Mouse (Mus musculus): ENCODE measurements around the gene Ifitm3.
A peak's percentile ranks its signal among the peaks of the same experiment; 100 is the strongest.
"Not testable (repeated sequence)": the region's sequence is repeated elsewhere in the genome, so short reads cannot be mapped to it uniquely, and the experiment has no call there.

Gene Ifitm3

DNA sequence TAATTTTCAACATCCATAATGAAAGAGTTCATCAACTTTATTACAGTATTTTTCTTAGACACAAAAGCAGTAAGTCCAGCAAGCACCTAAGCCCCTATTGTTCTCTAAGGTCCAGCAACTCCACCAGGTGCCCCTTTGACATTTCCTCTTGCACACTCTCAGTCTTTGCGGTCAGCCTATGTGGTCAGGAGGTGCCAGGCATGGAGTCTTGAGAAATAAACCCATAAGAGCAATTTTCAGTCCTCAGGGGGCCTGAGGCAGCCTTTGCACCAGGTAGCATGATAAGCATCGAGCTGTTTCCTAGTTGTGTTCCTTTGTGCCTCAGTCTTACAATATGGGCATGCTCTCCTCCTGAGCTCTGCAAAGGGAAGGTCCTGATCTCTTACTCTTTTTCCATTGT lies 26.1 kb upstream of the Ifitm3 start:
- DNase-seq (ENCODE audit: low read depth, low spot score), result not testable (repeated sequence)

DNA sequence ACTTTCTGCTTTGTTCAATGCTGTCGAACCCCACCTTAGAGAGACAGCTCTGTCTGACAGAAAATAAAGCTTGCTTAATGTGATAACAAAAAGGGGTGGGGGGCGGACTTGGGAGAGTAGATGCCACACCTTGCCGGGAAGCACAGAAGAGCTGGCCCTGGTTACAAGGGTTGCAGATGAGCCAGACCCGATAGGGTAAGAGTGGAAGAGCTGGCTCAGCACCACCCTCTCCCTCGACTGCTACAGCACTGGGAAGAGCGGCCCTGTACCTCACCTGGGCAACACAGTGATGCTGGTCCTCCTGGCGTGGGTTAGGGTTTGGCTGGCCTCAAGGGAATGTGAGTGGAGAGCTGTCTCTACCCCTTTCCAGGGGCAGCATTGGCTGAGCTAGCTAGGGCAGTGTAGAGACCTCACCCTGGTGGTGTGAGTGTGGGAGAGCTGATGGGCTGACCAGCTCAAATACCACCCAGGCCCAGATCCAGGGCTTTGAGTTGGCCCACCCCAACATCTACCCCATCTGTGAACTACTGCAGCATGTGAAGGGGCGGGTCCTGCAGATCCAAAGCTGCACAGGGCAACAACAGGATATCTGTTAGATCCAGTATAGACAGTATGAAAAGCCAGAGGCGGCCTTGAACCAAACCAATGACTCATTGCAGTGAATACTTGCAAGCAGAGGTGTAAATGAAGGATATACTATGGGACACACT lies 22.0 kb upstream of the Ifitm3 start:
- DNase-seq (ENCODE audit: low read depth, low spot score), result no peak

DNA sequence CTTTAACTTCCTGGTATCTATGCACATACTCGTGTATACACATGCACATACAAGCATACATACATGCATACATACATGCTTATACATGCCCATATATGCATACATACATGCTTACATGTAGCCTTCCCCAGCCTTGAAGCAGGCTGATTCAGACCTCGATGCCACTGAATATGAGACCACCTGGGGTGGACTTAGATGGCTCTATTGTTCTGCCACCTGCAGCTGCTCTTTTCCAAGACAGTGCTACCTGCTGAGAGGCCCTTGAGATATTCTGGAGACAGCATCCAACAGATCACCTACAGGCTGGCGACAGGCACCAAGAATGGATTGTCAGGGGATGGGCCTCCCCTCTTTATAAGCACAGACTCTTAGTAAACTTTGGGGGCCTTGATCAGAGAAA lies 19.8 kb upstream of the Ifitm3 start:
- no peak for DNase-seq (ENCODE audit: low read depth, low spot score)

DNA sequence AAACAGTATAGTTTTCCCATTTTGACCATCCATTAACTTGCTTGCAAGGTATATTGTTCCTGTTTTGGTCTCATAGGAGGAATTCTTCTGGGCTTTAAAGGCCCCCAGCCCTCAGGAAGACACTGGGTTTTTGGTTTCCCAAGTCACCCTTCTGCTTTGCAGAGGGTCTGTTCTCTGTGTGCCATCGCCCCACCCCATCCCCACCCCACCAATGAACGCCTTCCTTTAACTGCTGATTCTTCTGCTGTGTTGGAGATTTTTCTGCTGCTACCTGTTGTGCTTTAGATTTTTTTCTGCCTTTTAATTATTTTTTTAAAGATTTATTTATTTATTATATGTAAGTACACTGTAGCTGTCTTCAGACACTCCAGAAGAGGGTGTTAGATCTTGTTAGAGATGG lies 18.3 kb upstream of the Ifitm3 start, which contains the start of gene Gm17387:
TSS of gene Gm17387 (plus strand) at position 301 of the 400 bp plus-strand sequence.
- DNase-seq (ENCODE audit: low read depth, low spot score), result no peak

DNA sequence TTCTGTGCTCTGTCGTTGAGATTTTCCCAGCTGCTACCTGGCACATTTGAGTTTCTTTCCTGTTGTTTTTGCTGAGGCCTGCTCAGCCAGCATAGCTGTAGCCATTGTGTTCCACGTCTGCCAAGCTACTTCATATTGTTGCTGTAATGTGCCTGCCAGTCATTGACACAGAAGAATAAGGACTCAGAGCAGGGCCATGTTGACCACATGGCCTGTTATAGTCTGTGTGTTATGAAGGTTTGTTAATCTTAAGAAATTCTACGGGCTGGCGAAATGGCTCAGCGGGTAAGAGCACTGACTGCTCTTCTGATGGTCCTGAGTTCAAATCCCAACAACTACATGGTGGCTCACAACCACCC lies 16.1 kb upstream of the Ifitm3 start:
- no peak for DNase-seq (ENCODE audit: low read depth, low spot score)

DNA sequence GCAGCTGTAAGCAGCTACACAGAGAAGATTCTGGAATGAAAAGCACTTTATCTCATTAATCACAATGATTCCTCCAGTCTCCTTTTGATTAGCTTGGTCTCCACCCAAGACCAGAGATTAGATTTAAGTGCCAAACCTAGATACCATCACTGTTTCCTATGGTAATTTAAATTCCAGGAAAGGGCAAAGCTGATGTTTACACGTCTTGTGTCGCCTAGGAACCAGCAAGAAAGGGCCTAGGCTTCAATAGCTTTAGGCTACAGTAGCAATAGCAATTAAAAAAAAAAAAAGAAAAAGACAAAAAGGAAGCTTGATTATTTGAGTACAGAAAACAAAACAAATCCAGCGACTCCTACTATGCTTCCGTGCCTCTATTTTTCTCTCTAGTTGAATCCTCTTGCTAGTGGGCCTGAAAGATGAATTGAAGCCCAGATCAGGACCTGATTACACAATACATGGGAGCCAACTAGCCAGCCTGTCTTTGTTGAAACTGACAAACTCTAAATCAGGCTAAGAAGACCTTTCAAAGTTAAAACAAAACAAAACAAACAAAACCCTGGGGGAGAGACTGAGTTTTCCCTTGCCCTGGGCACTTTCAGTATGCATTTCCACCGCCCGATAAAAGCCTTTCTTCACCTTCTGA lies 15.6 kb upstream of the Ifitm3 start:
- DNase-seq (ENCODE audit: low read depth, low spot score), result no peak

DNA sequence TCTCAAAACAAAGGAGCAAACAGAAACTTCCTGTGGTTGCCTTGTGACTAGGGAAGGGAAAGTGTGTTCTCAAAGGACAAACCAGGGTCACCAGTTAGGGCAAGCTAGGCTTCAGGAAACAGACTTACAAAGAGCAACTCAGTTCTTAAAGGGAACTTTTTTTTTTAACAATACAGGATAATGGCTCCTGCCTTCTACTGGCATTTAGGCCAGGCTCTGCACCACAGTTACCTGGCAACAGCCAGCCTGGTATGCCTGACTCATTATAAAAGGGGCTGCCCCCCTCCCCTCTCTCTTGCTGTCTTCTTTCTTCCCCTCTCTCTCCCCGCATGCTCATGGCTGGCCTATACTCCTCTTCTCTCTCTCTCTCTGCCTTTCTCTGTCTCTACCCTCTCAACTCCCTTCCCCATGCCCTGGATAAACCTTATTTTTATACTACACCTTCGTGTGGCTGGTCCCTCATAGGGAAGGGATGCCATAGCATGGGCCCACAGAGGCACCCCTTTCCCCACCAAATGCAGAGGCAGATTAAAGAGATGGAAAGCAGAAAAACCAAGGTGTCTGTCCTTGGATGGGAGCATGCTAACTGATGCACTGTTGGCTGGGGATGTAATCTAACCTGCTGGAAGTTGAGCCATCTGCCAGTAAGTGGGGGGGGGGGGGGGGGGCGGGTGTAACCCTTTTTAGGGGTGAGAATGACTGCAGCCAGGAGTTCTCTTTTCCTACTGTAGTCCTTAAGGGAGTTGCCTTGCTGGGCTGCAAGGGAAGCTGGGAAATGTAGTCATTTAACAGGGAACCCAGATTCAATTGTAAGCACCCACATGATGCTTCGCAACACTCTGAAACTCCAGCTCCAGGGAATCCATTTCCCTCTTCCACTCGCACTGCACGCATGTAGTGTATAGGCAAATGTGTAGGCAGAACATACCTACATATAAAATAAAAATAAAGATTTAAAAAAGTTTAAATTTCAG lies 14.6 kb upstream of the Ifitm3 start:
- peak; percentile 48 for DNase-seq (ENCODE audit: low read depth, low spot score)

DNA sequence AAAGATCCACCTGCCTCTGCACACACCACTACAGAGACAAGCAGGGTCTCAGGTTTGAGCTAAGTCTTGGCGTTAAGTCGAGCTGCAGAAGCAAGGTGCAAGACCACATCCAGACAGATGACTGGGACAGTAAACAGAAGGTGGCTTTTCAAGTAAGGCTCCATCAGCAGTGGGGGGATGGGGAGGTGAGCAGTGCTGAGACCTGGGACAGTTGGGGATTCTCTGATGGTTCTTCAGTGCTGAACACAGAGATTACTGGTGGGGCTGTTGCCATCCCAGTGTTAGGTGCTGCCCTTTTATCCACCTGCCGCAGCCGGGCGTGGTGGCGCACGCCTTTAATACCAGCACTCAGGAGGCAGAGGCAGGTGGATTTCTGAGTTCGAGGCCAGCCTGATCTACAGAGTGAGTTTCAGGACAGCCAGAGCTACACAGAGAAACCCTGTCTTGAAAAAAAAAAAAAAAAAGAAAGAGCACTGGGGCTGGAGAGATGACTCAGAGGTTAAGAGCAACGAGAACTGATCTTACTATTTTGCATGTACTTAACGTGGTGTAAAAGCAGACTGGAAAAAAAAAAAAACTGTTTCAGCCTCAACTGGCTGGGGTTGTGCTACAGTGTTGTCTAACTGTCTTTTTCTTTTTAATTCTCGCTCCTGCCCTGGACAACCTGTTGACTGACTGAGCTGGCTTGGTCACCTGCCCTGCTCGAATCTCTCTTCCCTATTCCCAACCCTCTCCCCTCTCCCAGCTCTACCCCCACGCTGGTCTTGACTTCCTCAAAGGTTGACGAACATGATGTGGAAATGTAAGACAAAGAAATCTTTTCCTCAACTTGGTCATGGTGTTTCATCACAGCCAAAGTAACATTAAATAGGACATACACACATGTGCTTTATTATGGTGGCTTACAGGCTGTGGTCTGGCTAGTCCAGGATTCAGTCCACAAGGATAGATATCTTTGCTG lies 11.2 kb upstream of the Ifitm3 start:
- DNase-seq (ENCODE audit: low read depth, low spot score), result no peak

DNA sequence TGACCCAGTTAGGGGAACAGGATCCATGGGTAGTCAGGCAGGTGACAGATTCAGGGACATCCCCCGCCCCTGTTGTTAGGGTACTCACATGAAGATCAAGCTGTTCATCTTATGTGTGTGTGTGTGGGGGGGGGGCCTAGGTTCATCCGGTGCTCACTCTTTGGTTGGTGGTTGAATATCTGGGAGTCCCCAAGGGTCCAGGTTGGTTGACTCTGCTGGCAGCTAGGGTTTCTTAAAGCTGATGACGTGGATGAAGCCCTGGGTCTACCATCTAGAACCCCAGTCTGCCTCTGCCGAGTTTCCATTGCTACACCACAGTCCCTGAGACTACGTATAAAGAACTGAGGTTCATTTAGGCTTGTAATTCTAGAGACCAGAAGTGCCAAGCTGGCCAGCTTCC lies 8.5 kb upstream of the Ifitm3 start:
- DNase-seq (ENCODE audit: low read depth, low spot score), result no peak

DNA sequence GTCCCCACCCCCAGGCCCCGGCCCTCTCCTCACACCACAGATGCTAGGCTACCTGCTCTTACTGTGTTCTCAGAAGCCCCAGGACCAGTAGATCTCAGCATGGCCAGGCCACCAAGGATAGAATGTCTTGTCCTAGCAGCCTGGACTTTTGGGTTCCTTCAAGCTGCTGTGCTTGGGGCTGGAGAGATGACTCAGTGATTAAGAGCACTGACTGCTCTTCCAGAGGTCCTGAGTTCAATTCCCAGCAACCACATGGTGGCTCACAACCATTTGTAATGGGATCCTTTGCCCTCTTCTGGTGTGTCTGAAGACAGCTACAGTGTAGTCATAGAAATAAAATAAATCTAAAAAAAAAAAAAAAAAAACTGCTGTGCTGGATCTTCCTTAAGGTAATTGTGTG lies 7.3 kb upstream of the Ifitm3 start, which contains the start of gene Ifitm6:
TSS of gene Ifitm6 (minus strand) at position 101 of the 400 bp plus-strand sequence.
- not testable (repeated sequence) for DNase-seq (ENCODE audit: low read depth, low spot score)

DNA sequence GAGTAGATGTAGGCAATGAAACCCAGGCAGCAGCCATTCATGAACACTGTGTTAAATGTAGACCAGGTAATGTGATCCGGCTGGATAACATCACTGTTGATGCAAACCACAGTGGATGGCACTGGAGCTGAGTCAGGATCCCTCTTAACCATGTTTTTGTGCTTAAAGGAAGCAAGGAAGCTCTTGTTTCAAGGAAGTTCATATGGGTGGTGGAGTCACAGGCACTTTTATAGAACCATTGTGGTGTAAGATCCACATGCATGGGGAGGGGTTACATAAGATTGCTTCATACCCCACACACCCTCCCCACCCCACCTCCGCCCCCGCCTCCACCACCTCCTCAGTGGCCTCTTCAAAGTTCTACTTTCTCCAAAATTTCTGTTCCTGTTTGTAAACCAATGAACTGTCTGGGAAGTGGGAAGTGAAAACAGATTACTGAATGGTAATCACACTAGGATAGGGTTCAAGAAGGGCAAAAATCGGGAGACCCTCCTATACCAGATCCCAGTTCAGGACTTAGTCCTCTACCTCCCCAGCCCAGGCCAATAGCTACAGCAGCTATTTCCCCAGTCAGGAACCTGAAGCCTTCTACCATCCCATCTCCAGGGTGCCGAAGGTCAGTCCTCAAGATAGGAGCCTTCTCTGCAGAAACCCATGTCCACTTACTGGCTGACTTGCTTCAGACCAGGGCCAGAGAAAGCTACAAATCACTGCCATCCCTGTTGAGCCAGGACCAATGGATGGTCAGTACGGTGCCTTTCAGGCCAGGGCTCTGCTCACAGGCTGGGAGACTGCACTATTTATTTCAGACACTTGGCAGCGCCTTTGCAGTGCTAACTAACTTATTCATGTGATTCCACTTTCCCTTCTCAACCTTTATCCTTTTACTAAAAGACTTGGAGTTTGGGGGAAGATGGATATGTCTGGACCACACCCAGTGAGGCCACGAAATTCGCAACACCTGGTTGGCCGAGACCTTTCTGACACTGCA lies 6.4 kb upstream of the Ifitm3 start:
- DNase-seq (ENCODE audit: low read depth, low spot score), result peak; percentile 34

DNA sequence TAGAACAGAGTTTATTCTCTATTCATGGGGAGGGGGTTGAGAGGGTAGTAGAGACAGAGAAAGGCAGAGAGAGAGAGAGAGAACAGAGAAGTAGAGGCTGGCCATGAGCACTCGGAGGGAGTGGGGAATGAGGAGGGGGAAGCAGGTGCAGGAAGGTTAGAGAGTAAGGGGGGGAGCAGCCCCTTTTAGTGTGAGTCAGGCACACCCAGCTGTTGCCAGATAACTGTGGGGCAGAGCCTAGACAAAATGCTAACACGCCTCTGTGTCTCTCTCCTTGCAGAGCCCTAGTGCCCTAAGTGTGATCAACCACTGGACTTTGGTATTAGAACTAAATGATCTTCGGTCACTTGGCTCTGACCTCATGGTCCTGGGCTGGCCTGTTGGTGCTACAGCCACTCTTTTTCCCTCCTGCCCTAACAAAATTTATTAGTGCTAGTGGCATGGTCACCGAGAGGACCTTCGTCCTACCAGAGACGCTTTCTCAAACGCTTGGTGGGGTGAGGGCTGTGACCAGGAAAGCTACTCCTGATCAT lies 734 bp upstream of the Ifitm3 start:
- DNase-seq (ENCODE audit: low read depth, low spot score), result no peak

DNA sequence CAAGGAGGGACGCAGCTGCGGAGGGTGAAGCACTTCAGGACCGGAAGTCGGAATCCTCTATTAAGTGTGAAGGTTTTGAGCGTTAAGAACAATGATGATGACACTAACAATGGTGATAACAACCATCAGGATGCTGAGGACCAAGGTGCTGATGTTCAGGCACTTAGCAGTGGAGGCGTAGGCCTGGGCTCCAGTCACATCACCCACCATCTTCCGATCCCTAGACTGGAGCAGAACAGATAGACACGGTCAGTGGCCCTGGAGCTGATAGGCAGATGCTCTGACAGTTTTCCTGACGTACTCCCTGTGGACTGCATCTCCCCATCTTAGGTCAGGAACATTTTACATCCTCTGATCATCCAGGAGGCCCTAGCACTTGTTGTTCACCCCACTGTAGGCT lies 905 bp downstream of the Ifitm3 start:
- peak; percentile 29 for DNase-seq (ENCODE audit: low read depth, low spot score)

DNA sequence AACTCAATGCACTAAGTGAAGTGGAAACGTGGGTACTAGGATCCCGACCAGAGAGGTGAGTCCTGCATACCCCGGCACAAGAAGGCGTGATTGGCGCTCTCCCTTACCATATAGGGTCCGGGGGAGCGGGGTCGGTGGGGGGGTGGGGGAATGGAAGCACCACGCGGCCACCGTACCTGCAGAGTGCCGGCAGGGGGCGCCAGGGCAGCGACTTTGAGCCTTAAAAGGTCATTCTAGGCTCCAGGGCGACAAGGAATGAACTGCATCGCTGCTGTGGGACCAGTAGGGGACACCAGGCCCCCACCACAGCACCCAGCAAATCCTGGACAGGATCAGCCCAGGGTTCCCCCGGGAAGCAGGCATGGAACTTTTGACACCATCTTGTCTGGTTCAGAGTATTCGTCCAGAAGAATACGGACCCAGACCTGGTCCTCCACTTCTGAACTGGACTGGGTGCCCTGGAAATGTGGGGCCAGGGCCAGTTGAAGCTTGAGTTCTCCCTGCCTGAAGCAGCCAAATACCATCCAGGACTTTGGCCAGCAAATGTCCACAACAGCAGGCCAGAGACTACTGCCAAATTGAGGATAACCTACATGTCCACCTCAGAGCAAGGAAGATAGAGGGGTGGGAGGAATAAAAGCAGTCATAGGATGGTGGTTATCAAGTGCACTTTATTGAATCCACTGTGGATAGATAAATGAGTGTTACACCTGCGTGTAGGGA lies 1.5 kb downstream of the Ifitm3 start:
- peak; percentile 88 for DNase-seq (ENCODE audit: low read depth, low spot score)

DNA sequence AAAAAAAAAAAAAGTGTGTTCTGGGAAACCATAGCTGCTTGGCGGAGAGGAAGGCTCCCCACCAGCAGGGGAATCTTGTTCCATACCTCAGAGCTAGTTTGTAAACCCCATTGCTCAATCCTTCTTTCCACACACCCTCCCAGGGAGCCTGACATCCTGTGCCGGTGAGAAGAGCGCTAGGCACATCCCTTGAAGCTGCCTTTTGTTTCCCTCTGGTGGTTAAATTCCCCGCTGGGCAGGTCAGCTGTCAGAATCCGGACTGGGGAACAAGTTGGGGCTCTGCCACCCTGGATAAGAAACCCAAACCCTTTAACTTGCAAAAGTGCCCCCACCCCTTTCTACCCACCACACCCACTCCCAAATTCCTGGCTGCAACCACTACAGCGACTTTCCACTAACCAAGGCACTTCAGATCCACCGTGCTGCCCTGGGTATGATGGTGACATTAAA lies 2.2 kb downstream of the Ifitm3 start:
- DNase-seq (ENCODE audit: low read depth, low spot score), result peak; percentile 85

DNA sequence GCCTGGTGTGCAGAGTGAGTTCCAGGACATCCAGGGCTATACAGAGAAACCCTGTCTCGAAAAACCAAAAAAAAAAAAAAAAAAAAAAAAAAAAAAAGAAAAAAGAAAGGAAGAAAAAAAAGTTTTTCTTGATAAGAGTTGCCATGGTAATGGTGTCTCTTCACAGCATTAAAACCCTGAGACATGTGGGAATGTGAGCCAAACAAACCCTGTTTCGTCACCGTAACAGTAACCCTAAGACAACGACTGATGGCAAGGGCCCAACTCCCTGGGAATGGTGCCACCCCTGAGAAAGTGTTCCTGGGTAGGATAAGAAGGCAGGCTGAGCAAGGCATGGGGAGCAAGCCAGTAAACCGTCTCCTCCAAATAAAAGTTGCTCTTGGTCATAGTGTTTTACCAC lies 3.7 kb downstream of the Ifitm3 start:
- no peak for DNase-seq (ENCODE audit: low read depth, low spot score)

DNA sequence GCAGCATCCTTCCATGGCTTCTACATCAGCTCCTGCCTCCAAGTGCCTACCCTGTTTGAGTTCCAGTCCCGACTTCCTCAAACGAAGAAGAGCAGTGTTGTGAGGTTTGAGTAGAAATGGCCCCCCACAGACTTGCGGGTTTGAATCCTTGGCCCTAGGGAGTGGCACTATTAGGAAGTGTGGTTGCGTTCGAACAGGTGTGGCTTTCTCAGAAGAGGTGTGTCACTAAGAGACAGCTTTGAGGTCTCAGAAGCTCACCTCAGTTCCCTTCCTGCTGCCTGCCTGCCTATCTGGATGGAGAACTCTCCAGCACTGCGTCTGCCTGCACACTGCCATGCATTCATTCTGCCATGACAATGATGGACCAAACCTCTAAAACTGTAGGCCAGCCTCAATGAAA lies 4.1 kb downstream of the Ifitm3 start:
- DNase-seq (ENCODE audit: low read depth, low spot score), result no peak

DNA sequence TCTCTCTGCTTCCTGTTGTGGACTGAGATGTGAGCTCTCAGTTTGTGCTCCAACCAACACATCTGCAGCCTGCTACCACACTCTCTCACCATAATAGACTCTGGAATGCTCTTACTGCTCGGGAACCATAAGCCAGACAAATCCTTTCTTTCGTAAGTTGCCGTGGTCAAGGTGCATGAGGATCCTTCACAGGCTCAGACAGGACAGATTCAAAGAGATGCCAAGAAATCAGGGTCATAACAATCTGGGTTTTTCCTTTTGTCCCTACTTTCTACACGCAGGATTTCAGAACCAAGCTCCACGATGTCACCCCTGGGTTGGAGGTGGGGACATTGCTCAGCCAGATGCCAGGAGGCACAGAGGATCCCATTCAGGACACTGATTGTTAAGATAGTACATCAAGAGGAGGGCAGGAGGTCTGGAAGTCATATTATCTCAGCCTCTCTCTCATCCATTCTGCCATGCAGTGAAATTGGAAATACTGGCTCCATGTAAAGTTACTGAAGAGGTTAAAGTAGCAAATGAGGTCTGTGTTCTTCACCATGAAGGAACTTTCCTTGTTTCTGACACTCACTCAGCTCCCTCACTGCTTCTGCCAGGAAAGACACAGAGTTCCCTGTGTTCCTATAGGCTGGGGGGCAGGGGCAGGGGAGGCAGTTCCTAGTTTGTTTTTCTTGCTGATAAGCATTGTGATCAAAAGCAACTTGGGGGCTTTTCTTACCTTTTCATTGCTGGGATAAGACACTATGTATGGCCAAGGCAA lies 7.1 kb downstream of the Ifitm3 start:
- no peak for DNase-seq (ENCODE audit: low read depth, low spot score)

All from 3T3-L1 (cell line).